Mouse (Mus musculus): ENCODE data around the gene Phf5a. TPM values are rescaled to one million over a fixed set of nuclear protein-coding genes. Genes with fewer than 3 reads are reported as not detected.
A peak's percentile ranks its signal among the peaks of the same experiment; 100 is the strongest.

The Phf5a gene
- total RNA-seq, 2 experiments from 2014 or later: 36.5 to 37.1 TPM

GRCm38 (mm10) chr15:81850718-81851117, 21.0 kb downstream of the Phf5a start:
- DNase-seq: peak in 1 of 2 experiments; percentile 27

GRCm38 (mm10) chr15:81849104-81849503, 22.6 kb downstream of the Phf5a start:
- peak in 1 of 2 experiments; percentile 45 for DNase-seq

GRCm38 (mm10) chr15:81848301-81848700, 23.4 kb downstream of the Phf5a start:
- DNase-seq: peak; percentile 71 to 81

GRCm38 (mm10) chr15:81847861-81848260, 23.9 kb downstream of the Phf5a start:
- peak in 1 of 2 experiments; percentile 30 for DNase-seq

DNA sequence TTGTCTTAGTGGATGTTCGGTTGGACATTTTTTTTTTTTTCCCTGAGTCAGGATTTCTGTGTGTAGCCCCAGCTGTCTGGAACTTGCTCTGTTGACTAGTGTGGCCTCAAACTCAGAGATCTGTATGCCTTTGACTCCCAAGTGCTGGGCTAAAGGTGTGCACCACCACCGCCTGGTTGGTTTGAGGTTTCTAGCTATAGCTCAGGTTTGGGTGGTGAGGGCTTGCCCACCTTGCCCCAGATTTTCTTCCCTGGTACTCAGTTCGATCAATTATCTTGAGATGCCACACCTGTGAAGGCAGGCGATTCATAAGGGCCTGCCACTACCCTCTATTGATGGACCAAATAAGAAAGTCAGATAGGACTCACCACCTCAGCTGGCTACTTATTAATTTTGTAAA, 24.6 kb downstream of the Phf5a start:
- DNase-seq: no peak

DNA sequence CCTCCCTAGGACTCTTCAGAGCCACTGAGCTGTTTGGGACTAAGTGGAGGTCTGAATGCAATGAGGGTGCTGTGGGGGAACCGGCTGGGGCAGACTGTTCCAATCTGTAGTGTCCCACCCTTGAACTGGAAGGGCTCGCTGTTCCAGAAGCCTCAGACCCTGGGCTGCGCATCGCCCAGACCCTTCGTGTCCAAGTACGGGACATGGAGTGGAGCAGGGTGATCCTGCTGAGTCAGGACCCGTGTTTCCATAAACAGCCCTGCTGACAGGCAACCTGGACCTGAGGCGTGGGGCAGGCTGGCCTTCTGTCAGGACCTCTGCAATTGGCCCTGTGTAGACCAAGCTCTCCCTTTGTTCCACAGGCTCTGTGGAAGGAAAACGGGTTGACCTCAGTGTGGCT, 25.0 kb downstream of the Phf5a start:
- peak; percentile 46 to 48 for DNase-seq

DNA sequence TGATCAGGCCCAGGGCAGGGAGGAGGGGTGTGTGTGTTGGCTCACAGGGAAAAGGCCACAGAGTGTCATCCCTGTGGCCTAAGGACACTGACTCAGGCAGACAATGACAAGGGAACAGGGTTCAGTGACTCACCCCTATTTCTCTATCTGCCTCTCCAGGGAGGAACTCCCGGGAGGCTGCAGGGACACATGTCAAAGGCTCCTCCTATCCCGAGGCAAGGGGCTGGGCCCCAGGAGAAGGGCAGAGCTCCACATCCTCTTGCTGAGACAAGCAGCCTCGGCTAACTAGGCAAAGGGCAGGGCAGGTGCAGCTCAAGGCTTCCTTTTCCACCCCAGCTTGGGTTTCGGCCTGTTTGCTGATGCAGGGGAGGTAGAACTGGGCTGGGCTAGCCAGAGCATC, 26.0 kb downstream of the Phf5a start:
- peak; percentile 76 to 90 for DNase-seq

DNA sequence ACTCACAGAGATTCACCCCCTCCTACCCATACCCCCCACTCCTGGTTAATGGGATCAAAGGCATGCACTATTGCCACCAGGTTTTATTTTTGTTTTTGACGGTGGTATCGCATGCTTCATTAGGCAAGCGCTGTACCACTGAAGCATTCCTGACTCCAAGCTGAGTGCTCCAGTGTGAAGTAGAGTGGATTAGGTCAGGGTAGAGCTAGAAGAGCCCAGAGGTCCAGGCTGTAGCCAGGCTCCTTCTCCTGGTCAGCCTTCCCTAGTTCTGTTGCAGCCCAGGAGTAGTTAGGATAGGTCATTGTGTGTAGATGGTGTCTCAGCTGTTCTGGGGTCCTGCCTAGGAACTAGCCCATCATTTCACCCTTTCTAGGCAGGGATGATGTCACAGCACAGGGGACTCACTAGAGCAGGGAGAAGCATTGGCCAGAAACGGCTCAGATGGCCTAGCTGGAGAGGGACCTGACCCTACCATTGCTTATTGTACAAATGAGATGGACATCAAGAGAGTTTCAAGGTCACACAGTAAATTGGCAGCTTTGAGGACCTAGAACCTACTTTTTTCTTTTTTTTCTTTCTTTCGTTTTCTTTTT, 26.6 kb downstream of the Phf5a start:
- DNase-seq: no peak

- no peak for DNase-seq
Observed at GRCm38 (mm10) chr15:81842275-81842674, 29.4 kb downstream of the Phf5a start.

GRCm38 (mm10) chr15:81840306-81840705, 31.4 kb downstream of the Phf5a start:
- no peak for DNase-seq

GRCm38 (mm10) chr15:81839634-81840033, 32.1 kb downstream of the Phf5a start:
- peak; percentile 94 to 95 for DNase-seq

- peak; percentile 65 to 66 for DNase-seq
Observed at GRCm38 (mm10) chr15:81838554-81839235, 33.0 kb downstream of the Phf5a start.

DNA sequence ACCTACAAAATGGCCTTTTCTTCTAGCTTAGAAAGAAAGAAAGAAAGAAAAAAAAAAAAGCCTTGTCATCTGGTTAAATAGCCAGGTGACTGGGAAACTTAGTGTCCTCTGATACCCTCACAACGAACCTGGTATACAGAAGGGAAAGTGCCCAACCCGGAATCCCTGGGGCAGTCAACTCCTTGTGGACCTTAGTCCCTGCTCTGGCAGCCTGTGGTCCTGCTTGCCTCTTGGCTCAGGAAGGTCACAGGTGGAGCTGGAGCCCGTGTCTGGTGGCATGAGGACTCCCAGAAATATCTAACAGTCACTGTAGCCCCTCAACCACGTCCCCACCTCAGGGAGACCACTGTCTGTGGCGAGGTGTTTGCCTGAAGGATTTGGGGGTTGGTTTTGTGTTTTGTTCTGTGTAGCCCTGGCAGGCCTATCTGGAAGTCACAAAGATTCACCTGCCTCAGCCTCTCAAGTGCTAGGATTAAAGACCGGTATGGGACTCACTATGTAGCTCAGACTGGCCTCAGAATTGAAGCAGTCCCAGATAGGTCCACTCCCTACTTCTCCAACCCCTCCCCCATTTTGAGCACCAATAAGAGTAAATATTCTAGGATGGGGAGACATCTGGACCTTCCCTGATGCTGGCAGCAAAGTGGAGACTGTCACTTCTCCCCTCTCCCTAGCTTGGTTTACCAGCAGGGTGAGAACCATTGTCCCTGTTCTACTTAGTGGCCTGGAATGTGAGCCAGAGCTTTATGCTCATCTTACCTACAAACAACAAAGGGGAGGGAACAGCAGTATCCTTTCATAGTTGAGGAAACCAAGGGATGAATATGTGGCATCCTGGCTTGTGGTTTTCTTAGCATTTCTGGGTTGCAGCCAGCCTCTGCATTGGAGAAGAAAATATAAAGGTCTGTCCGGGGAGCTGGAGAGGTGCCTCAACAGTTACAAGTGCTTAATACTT, 34.5 kb downstream of the Phf5a start:
- DNase-seq: peak in 1 of 2 experiments; percentile 54

DNA sequence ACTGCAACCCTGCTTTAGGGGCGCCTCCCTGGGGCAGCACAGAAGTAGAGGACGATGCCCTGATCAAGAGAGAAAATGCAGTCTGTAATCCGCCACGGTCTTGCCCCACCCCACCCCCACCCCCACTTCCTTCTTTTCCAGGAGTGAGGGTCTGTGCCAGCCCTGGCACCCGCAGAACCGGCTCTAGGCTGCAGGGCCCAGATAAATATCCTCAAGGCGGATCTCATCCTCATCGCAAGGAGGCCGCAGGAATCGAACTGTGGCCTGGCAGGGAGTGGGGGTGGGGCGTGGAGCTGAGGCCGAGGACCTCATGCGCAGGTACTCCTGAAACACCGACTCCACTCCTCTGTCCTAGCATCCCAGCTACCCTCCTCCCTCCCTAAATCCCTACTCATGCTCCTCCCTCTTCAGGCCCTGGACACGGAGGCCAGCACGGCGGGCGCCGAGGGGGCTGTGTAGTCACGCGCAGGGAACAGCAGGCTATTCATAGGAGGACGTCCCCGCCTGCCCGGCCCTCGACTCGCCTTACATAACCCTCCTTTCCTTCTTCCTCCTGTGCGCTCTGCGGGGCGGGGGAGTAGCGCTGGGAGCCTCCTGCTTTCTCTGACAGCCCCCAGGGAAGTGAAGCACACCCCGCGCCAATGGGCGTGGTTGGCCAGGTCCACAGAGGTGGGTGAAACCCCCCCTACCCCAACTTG, 35.4 kb downstream of the Phf5a start:
- DNase-seq: peak; percentile 93 to 97

DNA sequence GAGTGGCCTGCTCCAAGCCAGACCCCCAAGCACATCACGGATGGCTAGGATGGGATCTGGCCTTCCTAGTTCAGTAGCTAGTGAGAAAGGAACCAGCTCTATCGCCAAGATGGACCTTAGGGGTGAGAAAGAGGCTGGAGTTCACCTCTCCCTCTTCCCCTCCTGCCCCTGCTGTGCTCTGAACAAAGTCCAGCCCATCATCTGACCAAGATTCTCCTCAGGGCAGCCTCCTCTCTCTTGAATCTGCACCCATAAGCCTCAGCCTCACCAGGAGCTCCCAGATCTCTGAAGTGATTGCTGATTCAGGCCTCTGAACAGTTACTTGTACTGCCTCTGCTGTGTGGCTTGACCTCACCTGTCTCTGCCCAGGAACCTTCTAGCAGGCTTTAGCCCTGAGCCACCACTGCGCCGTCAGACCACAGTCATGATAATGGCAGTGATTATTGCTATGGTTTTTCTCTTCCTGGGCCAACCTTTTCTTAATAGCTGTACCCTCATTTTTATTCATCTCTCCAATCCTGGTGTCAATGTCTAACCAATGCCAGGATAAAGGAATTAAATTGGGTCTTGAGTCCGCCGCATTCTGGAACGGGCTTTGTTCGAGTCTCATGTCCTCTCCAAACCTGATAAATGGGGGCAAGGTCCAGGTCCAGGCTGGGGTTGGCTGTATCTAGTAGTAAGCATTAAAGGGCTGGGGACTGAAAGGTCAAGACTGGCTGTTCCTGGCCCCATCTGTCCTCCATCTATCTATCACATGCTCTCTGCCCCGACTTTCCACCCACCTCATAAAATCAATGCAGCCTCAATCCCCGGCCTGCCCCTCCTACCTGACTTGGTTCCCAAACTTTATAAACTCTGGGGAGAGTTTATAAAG, 36.5 kb downstream of the Phf5a start:
- peak in 1 of 2 experiments; percentile 52 for DNase-seq

DNA sequence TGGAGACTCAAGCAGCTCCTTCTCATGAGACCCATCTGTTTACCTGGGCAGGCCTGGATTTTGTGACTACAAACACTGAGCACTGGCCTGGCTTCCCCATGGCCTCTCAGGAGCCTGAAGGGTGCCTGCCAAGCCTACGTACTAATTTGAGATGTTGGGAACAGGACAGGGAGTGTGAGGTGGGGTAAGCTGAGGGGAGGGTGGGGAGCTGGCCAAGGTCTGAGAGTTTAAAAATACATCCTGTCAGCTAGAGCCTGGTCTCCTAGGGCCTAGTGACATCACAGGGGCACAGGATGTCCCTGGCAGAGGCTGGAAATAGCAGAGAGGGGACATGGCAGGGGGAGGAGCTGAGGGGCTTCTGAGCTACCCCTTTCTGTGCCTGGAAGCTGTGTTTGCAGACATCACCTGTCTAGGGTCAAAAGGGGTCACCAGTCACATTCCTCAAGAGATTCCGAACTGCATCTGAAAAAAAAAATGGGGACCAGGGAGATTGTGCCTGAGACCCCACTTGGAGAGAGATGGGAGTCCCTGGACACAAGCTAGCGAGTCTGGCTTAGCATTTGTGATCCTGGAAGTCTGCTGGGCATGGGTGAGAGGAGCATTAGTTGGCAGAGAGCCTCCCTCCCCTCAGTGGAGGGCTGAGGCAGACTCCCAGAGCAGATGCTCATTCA, 37.4 kb downstream of the Phf5a start:
- DNase-seq: peak; percentile 78 to 87

GRCm38 (mm10) chr15:81833481-81833880, 38.2 kb downstream of the Phf5a start:
- DNase-seq: peak in 1 of 2 experiments; percentile 43

DNA sequence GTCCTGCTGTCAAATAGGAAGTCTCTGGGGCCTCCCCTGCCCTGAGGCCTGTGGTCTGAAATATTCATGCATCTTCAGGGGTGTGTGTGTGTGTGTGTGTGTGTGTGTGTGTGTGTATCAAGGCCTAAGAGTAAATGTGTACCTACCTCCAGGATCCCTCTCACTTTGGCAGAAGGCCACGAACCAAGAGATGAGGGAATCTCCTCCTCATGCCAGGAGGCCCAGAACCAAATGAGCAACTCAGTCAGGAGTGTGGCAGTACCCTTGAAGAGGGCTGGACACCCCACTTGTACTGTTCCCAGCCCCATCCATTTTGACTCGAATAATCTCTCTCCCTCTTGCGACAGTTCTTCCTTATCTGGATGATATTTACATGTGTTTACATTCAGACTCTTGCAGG, 39.5 kb downstream of the Phf5a start:
- DNase-seq: peak in 1 of 2 experiments; percentile 47

- peak; percentile 95 to 96 for DNase-seq
Observed at GRCm38 (mm10) chr15:81831136-81831825, 40.4 kb downstream of the Phf5a start.

GRCm38 (mm10) chr15:81830530-81830929, 41.2 kb downstream of the Phf5a start:
- no peak for DNase-seq
